Mouse (Mus musculus): ENCODE data around the gene Abi3. TPM values are rescaled to one million over a fixed set of nuclear protein-coding genes. Genes with fewer than 3 reads are reported as not detected.

The Abi3 gene
- polyA plus RNA-seq (2014; fragmentation: Illumina TruSeq; extraction: RNeasy Lipid Tissue Mini Kit (QIAGEN cat#74804); ENCODE audit: low read depth, low replicate concordance), result 12.4 TPM

DNA sequence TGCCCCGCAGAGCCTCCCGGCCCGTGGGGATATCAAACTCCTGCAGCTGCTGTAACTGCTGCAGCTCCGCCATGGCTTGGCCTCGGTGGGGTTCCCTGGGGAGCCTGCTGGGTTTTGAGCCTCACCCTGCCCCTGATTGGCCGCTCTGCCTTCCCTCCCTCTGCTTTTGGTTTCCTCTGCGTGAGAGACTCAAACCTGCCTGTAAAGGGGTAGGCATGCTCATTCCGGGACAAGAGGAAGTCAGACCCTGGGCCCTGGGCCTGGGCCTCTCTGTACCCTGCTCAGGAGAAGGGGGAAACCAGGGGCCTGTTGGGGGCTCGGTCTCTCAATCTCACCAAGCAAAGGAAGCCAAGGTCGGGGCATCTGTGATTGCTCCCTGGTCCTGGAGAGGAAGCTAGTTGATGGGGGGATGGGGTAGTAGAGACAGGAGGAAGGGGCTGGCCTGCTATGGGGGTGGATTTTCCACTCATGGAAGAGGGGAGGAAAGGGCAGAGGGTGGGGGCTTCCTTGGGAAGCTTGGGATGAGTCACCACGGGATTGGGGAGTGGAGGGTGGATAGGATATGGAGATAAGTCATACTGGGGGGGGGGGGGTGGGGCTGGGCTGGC, at the start of gene Abi3:
Gene Abi3 (minus strand): TSS at position 403 of the 608 bp plus-strand sequence.

DNA sequence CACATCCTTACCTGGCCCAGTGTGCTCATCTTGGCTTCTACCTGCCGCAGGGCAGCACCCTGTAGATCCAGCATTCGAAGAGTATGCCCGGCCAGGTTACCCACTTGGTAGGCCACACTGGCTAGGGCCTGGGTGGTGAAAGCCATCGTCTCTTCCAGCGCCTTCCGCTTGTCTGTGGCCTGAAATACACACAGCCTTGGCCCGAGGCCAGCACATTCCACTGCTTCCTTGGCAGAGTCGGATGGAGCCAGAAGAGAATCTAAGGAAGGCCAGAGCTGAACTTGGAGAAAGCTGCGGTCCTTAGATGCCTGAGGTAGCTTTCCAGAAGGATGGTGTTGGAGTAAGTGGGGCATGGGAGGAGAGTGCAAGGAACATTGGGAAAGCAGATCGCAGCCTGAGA, 5.2 kb downstream of the Abi3 start, which contains the start of gene Gngt2:
Gene Gngt2 (plus strand): TSS at position 158 of the 400 bp plus-strand sequence.

DNA sequence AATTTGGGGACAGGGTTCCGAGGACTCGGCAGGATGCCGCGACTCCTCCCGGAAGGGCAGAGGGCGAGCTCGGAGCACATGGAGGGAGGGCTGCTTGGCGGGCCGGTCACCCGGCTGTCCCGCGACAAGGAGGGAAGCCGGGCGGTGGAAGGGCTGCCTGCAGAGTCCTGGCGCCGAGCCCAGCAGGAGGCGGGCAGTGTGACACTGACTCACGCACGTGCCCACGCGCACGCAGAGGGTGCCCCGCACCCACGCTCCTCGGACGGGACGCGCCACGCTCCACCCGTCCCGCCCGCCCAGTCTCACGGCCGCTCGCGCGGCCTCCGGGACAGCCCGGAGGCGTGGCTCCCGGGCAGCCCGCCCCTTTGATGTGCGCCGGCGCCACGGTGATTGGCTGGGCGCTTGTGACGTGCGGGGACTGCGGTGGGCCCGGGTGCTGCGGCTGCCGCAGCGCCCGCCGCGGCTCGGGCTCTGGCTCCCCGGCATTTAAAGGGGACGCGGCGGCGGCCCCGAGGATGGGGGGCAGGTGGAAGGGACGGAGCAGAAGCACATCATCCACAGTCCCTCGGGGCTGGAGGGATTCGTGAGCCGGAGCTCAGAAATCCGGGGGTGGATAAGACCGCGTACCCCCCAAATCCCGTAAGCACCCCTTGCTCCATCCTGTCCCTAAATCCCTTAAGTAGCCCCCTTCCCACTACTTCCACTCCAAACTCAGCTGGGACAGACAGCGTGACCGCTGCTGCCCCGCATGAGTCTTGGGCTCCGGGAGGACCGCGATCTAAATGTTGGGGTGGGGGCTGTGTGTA, 18.0 kb downstream of the Abi3 start, which contains the start of gene Phospho1:
Gene Phospho1 (plus strand): TSS at position 429 of the 806 bp plus-strand sequence.

Other genes starting within 250 kb of the Abi3 start
- 382 TPM for gene Phb, start 175.5 kb downstream of the Abi3 start, polyA plus RNA-seq (2014; fragmentation: Illumina TruSeq; extraction: RNeasy Lipid Tissue Mini Kit (QIAGEN cat#74804); ENCODE audit: low read depth, low replicate concordance)
- gene Zfp652, start 129.8 kb downstream of the Abi3 start, polyA plus RNA-seq (2014; fragmentation: Illumina TruSeq; extraction: RNeasy Lipid Tissue Mini Kit (QIAGEN cat#74804); ENCODE audit: low read depth, low replicate concordance), result 18.9 TPM
- not detected for gene B130006D01Rik, start 118.9 kb downstream of the Abi3 start, polyA plus RNA-seq (2014; fragmentation: Illumina TruSeq; extraction: RNeasy Lipid Tissue Mini Kit (QIAGEN cat#74804); ENCODE audit: low read depth, low replicate concordance)
- 133 TPM for gene Phospho1, start 18.0 kb downstream of the Abi3 start, polyA plus RNA-seq (2014; fragmentation: Illumina TruSeq; extraction: RNeasy Lipid Tissue Mini Kit (QIAGEN cat#74804); ENCODE audit: low read depth, low replicate concordance)
- gene Gngt2, start 5.3 kb downstream of the Abi3 start, polyA plus RNA-seq (2014; fragmentation: Illumina TruSeq; extraction: RNeasy Lipid Tissue Mini Kit (QIAGEN cat#74804); ENCODE audit: low read depth, low replicate concordance), result 35.7 TPM
- not detected for gene B4galnt2, start 72.4 kb upstream of the Abi3 start, polyA plus RNA-seq (2014; fragmentation: Illumina TruSeq; extraction: RNeasy Lipid Tissue Mini Kit (QIAGEN cat#74804); ENCODE audit: low read depth, low replicate concordance)
- 0.05 TPM for gene Igf2bp1, start 163.5 kb upstream of the Abi3 start, polyA plus RNA-seq (2014; fragmentation: Illumina TruSeq; extraction: RNeasy Lipid Tissue Mini Kit (QIAGEN cat#74804); ENCODE audit: low read depth, low replicate concordance)
- not detected for gene Gip, start 182.1 kb upstream of the Abi3 start, polyA plus RNA-seq (2014; fragmentation: Illumina TruSeq; extraction: RNeasy Lipid Tissue Mini Kit (QIAGEN cat#74804); ENCODE audit: low read depth, low replicate concordance)
- 46.1 TPM for gene Snf8, start 192.4 kb upstream of the Abi3 start, polyA plus RNA-seq (2014; fragmentation: Illumina TruSeq; extraction: RNeasy Lipid Tissue Mini Kit (QIAGEN cat#74804); ENCODE audit: low read depth, low replicate concordance)
- 33.0 TPM for gene Ube2z, start 222.9 kb upstream of the Abi3 start, polyA plus RNA-seq (2014; fragmentation: Illumina TruSeq; extraction: RNeasy Lipid Tissue Mini Kit (QIAGEN cat#74804); ENCODE audit: low read depth, low replicate concordance)
- 3,747 TPM for gene Atp5g1, start 233.2 kb upstream of the Abi3 start, polyA plus RNA-seq (2014; fragmentation: Illumina TruSeq; extraction: RNeasy Lipid Tissue Mini Kit (QIAGEN cat#74804); ENCODE audit: low read depth, low replicate concordance)

All from heart, adult 10 weeks (tissue).